In genomic region chr4:57802411-57802810, GRCm38 (mm10) we compare ENCODE assay signal across 19 mouse cellular contexts.
DNase-seq lines count a peak whose midpoint lies in the region; ATAC-seq and TF ChIP-seq lines count a peak whose summit lies in the region.
"Had no signal": no experiment of that assay in that cellular context is flagged by ENCODE, and none has a peak within 500 bp of the region (broad histone marks: within the 10 kb centered on the region; RNA-seq: fewer than 3 reads in every experiment).

No protein-coding gene starts in this region.

- H3K4me3 ChIP-seq in heart, adult 2 months: no peak overlapping the region
- H3K4me3 ChIP-seq in heart, embryonic 11.5 days (ENCODE audit: low read depth, low read length): no peak overlapping the region
- H3K4me3 ChIP-seq in heart, embryonic 16.5 days (ENCODE audit: low read length): no peak overlapping the region
- H3K4me3 ChIP-seq: embryonic facial prominence, embryonic 13.5 days; forebrain, embryonic 12.5 days; heart, embryonic 12.5 days; hindbrain, embryonic 13.5 days had no signal

- no peak overlapping the region for H3K9ac ChIP-seq in heart, adult 2 months (ENCODE audit: low read depth, low read length)
- H3K9ac ChIP-seq in heart, embryonic 11.5 days (ENCODE audit: low read depth, low read length): no peak overlapping the region
- H3K9ac ChIP-seq in heart, embryonic 16.5 days (ENCODE audit: low read length): no peak overlapping the region
- H3K9ac ChIP-seq: embryonic facial prominence, embryonic 13.5 days; forebrain, embryonic 12.5 days; heart, embryonic 12.5 days; hindbrain, embryonic 13.5 days had no signal

- TF ChIP-seq CTCF in heart, adult 2 months (IDR thresholded peaks at IDR 0.05): no peak

- H3K27ac ChIP-seq in heart, adult 2 months: peak overlapping the region; percentile 27
- no peak overlapping the region for H3K27ac ChIP-seq in heart, embryonic 11.5 days (ENCODE audit: low read depth, low read length)
- H3K27ac ChIP-seq in heart, embryonic 16.5 days (ENCODE audit: low read length): 0 out of 2 replicates have a peak overlapping the region, but pooled peaks have one; percentile 12
- H3K27ac ChIP-seq: embryonic facial prominence, embryonic 13.5 days; forebrain, embryonic 12.5 days; hindbrain, embryonic 13.5 days; hindbrain, postnatal 0 days had no signal

- H3K36me3 ChIP-seq in heart, adult 2 months (ENCODE audit: control insufficient read depth, insufficient read depth, low read length): peaks cover 11% of the 10 kb centered on the region
- no peaks in the 10 kb centered on the region for H3K36me3 ChIP-seq in heart, embryonic 11.5 days (ENCODE audit: control insufficient read depth, insufficient read depth, low read length)
- peaks cover 7% of the 10 kb centered on the region; the same call in 1 of the 2 replicates for H3K36me3 ChIP-seq in heart, embryonic 16.5 days (ENCODE audit: control insufficient read depth, insufficient read depth)
- H3K36me3 ChIP-seq: forebrain, embryonic 12.5 days had no signal

- intact Hi-C loops in heart, adult 2 months (cut with DNase I): no loop called here
- intact Hi-C loops in heart, postnatal 14 days (cut with DNase I): no loop called here

- TF ChIP-seq POLR2A in heart, adult 2 months (IDR thresholded peaks at IDR 0.05; ENCODE audit: insufficient read depth, low read depth, low read length): no peak

- TF ChIP-seq EP300 in heart, adult 2 months (IDR thresholded peaks at IDR 0.05; ENCODE audit: insufficient read depth, low read depth, low read length): no peak

- ATAC-seq in heart, embryonic 11.5 days (replicated peaks; ENCODE audit: insufficient number of reproducible peaks, low FRiP score, low TSS enrichment): no peak
- ATAC-seq in heart, embryonic 16.5 days (replicated peaks; ENCODE audit: extremely low read depth, insufficient read depth, low FRiP score): no peak
- ATAC-seq: forebrain, embryonic 16.5 days; hindbrain, postnatal 0 days had no signal

- peaks cover 4% of the 10 kb centered on the region for H3K79me2 ChIP-seq in heart, adult 2 months (replicated peaks; ENCODE audit: control insufficient read depth, insufficient read depth, low read length)

- H3K4me1 ChIP-seq in heart, adult 2 months (ENCODE audit: control insufficient read depth, insufficient read depth, low read length): peaks cover 16% of the 10 kb centered on the region
- peaks cover 31% of the 10 kb centered on the region for H3K4me1 ChIP-seq in heart, embryonic 11.5 days (ENCODE audit: control insufficient read depth, insufficient read depth, low read length)
- peaks cover 41% of the 10 kb centered on the region for H3K4me1 ChIP-seq in heart, embryonic 16.5 days (ENCODE audit: control insufficient read depth, insufficient read depth, low read length)
- H3K4me1 ChIP-seq: embryonic facial prominence, embryonic 13.5 days had no signal

- WGBS in heart, adult 2 months: 75% methylated on average over 3 of the region's 3 CpGs
- 60% methylated on average over 3 of the region's 3 CpGs for WGBS in heart, embryonic 11.5 days (ENCODE audit: insufficient replicate concordance)
- 60% methylated on average over 3 of the region's 3 CpGs for WGBS in heart, embryonic 16.5 days

- no peak overlapping the region for H3K4me2 ChIP-seq in heart, embryonic 11.5 days
- H3K4me2 ChIP-seq in heart, embryonic 16.5 days (ENCODE audit: low read depth, low read length): no peak overlapping the region
- H3K4me2 ChIP-seq: embryonic facial prominence, embryonic 13.5 days; forebrain, embryonic 12.5 days; heart, embryonic 12.5 days; hindbrain, embryonic 13.5 days had no signal

- H3K27me3 ChIP-seq in heart, adult 2 months (ENCODE audit: control insufficient read depth, insufficient read depth, low read length): no peaks in the 10 kb centered on the region
- H3K27me3 ChIP-seq in heart, embryonic 11.5 days (ENCODE audit: control insufficient read depth, insufficient read depth, low read length): no peaks in the 10 kb centered on the region
- H3K27me3 ChIP-seq in heart, embryonic 16.5 days (ENCODE audit: control insufficient read depth, insufficient read depth, low read length): no peaks in the 10 kb centered on the region
- H3K27me3 ChIP-seq: embryonic facial prominence, embryonic 13.5 days; forebrain, embryonic 12.5 days; heart, embryonic 12.5 days; hindbrain, embryonic 13.5 days had no signal

- H3K9me3 ChIP-seq in heart, embryonic 11.5 days (replicated peaks; ENCODE audit: control insufficient read depth, low read length): no peaks in the 10 kb centered on the region
- no peaks in the 10 kb centered on the region for H3K9me3 ChIP-seq in heart, embryonic 16.5 days (replicated peaks; ENCODE audit: control insufficient read depth, low read length)
- H3K9me3 ChIP-seq: embryonic facial prominence, embryonic 13.5 days; forebrain, embryonic 12.5 days; heart, embryonic 12.5 days; hindbrain, embryonic 13.5 days had no signal

- peak; percentile 65 to 86 for DNase-seq in adrenal gland, adult (ENCODE audit: inconsistent age in 2 of 2, low spot score in 1 of 2)
- DNase-seq in adrenal gland, postnatal 25 days: no peak
- DNase-seq in heart, adult 2 months: no peak
- DNase-seq in heart, postnatal 14 days: no peak
- DNase-seq in gastrocnemius, postnatal 10 days: no peak
- DNase-seq: cerebellum, adult 18-20 months; cerebellum, adult 9-11 months; cerebellum, postnatal 36 days; gastrocnemius, postnatal 14 days; kidney, adult 11 months; kidney, adult 9 months had no signal

Comparison
In these comparisons a context has a peak if more than half of its experiments do, and no peak if none do; other contexts are left out.
1. DNase-seq: peak in adrenal gland, adult (2 of 2); none in adrenal gland, postnatal 25 days (single experiment), heart, adult 2 months (0 of 2), heart, postnatal 14 days (0 of 2) and gastrocnemius, postnatal 10 days (single experiment).